Mouse (Mus musculus): ENCODE data around the gene Oprm1.

Gene Oprm1

GRCm38 (mm10) chr10:7035547-7035946 lies 277.2 kb downstream of the Oprm1 start:
- in situ Hi-C loops (cut with MboI, MseI): no loop called here

DNA sequence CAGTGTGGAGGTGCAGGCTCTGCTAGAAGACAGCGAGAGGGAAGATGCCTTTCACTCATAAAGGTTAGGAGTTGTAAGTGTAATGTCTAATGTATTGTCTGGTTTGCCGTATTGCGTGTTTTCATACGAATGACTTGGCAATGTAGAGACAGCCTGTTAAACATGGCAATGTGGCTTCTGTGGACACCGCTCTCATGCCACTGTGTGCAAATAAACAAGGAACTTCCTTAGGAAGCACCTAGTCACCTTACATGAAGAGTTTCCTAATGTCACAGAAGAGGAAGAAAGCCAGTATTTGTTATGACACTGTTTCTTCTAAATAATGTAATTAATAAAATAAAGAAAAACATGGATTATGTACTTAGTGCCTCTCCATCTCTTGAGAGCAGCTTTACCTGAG lies 278.9 kb downstream of the Oprm1 start:
- in situ Hi-C loops (cut with MboI, MseI): no loop called here

DNA sequence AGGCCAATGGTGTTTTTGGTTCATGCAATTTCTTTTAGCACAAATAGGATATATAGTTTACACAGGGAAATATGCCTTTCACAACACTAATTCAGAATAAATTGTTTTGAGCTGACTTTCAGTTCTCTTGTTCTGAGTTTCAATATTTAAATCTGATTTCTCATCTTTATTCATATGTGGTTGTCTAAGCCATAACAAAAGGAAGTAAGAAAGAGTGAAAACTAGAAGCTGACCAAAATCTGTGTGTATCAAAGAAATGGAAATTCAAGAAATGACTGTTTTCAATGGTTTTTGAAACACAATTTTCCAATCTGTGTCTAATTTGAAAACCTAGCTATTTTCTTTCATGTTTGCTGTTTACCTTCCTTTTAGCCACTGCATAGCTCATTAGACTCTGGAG lies 282.7 kb downstream of the Oprm1 start:
- in situ Hi-C loops (cut with MboI, MseI): no loop called here

GRCm38 (mm10) chr10:7043896-7044295 lies 285.6 kb downstream of the Oprm1 start:
- in situ Hi-C loops (cut with MboI, MseI): no loop called here

DNA sequence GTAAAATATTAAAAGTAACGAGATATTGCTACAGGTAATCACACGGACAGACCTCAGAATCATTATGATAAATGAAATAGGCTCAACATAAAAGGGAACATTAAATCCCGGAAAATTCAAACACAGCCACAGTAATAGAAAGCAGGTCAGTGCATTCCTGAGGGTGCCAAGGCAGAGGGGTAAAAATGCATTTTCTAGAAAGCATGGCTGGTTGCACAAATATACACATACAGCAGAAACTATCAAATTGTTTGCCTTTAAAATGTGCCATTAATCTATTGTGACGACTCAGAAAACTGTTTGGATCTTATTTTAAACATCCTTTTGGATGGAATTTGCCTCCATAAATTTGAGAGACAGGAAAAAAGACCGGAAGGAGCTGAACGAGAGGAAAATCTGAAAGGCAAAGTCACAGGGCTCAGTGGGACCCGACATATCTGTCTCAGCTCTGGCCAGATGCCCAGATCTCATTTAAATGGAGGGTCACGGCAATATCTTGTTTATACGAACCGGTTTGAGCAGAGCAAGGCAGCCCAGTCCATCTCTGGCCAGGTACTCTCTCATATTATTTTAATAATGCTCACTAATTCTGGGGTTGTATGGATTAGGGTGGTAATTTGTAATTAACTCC lies 289.1 kb downstream of the Oprm1 start:
- in situ Hi-C loops (cut with MboI, MseI): no loop called here

DNA sequence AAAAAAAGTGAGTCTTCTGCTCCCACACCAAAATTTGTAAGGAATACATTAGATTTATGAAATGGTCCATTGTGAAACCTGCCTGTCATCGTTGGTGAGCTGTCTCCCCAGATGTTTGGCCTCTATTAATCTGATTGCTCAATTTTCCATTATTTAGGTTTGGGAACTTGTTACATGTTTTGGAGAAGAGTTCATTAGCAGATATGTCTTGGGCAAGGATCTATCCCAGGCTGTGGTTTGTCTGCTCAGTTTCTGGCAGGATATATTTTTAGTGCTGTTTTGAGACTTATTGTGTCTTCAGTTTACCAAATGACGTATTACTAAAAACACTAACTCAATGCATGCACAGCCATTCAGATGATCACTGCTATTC lies 289.6 kb downstream of the Oprm1 start:
- in situ Hi-C loops (cut with MboI, MseI): no loop called here

DNA sequence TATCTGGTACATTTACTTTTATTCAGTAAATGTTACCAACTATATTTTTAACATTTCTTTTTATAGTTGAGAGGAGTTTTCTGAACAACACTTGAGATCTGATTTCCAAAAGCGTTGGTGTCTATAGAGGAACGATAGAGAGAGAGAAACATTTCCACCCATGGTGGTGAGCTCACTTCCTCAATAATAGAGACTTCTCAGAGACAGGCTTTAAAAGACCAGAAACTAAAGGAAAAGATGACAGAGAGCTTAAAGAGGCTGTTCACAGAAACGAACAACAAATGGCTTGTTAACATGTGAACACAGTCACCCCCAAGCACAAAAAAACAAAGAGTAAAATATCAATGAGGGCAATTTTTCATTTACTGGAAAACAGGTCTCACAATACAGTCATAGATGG lies 291.6 kb downstream of the Oprm1 start:
- in situ Hi-C loops (cut with MboI, MseI): no loop called here

- in situ Hi-C loops (cut with MboI, MseI): no loop called here
Observed at GRCm38 (mm10) chr10:7052315-7053017, 294.2 kb downstream of the Oprm1 start, which contains the start of gene Ipcef1. TSS of gene Ipcef1 (minus strand) at chr10:7052478.

- in situ Hi-C loops (cut with MboI, MseI): no loop called here
Observed at GRCm38 (mm10) chr10:7054560-7055205, 296.4 kb downstream of the Oprm1 start.

GRCm38 (mm10) chr10:7057546-7057945 lies 299.2 kb downstream of the Oprm1 start:
- in situ Hi-C loops (cut with MboI, MseI): no loop called here

GRCm38 (mm10) chr10:7060326-7060725 lies 302.0 kb downstream of the Oprm1 start:
- in situ Hi-C loops (cut with MboI, MseI): no loop called here

DNA sequence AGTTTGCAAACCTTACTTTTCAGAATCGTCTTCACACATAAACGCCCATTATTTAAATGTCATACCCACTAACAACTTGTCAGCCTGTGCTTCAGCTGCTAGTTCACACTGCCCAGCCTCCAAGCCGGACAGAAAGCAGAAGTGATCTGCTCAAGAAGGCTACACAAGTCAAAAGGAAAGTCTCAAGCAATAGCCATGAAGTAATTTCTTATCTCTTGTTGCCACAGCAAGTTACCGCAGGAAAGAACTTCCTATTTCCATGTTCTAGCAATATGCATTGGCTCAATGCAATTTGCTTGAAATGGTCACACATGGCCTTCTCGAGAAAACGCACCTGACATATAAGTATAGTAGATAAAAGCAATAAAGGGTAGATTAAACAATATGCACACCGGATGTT lies 304.7 kb downstream of the Oprm1 start:
- in situ Hi-C loops (cut with MboI, MseI): no loop called here

- in situ Hi-C loops (cut with MboI, MseI): no loop called here
Observed at GRCm38 (mm10) chr10:7063752-7064457, 305.6 kb downstream of the Oprm1 start.

DNA sequence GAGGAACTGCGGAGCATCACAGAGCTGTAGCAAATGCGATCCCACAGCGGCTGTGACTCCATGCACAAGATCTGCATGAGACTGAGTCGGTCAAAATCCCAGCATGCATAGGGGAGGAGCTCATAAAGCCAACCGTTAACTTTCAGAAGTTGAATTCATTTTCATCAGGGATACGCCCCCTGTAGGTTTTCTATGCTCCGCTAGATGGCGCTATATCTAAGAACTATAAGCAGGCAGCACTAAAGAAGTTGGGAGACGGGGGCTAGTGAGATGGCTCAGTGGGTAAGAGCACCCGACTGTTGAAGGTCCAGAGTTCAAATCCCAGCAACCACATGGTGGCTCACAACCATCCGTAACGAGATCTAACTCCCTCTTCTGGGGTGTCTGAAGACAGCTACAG lies 310.3 kb downstream of the Oprm1 start:
- in situ Hi-C loops (cut with MboI, MseI): loop anchor here (5.0 kb wide), 1 partner anchor 186 kb away; no protein-coding TSS in a partner anchor

- in situ Hi-C loops (cut with MboI, MseI): loop anchor here (5.0 kb wide), 1 partner anchor 187 kb away; no protein-coding TSS in a partner anchor
Observed at GRCm38 (mm10) chr10:7069090-7069489, 310.8 kb downstream of the Oprm1 start.

DNA sequence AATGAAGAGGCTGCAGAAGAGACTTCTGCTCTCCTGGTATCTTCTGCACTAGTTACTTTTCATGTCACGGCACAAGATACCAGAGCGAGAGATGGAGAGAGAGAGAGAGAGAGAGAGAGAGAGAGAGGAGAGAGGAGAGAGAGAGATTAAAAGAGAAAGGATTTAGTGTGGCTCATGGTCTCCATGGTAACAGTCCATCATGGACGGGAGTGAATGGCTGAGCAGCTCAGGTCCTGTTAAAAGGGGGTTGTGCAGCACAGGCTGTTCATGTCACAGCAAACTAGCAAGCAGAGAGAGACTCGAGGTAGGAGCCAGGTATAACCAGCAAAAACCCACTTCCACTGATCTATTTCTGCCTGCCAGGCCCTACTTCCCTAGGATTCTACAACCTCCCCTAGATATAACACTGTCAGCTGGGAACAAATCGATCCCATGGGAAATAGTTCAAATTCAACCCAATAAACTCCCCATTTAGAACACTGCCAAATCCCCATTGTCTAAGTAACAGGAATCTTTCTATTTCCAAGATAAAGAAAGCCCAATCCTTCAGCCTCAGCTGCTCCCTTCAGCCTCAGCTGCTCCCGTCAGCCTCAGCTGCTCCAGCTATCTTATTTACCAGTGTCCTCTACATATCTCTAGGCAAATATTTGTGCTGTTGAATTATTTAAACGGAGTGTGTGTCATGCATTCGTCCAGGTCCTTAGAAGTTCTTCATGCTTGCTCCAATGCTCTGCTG lies 312.0 kb downstream of the Oprm1 start:
- in situ Hi-C loops (cut with MboI, MseI): loop anchor here (10.0 kb wide), 1 partner anchor 1035 kb away; no protein-coding TSS in a partner anchor

GRCm38 (mm10) chr10:7070924-7071323 lies 312.6 kb downstream of the Oprm1 start:
- in situ Hi-C loops (cut with MboI, MseI): loop anchor here (10.0 kb wide), 1 partner anchor 1036 kb away; no protein-coding TSS in a partner anchor

- in situ Hi-C loops (cut with MboI, MseI): loop anchor here (10.0 kb wide), 1 partner anchor 1039 kb away; no protein-coding TSS in a partner anchor
Observed at GRCm38 (mm10) chr10:7074231-7074630, 315.9 kb downstream of the Oprm1 start.

GRCm38 (mm10) chr10:7075661-7076060 lies 317.4 kb downstream of the Oprm1 start:
- in situ Hi-C loops (cut with MboI, MseI): loop anchor here (10.0 kb wide), 1 partner anchor 1041 kb away; no protein-coding TSS in a partner anchor

DNA sequence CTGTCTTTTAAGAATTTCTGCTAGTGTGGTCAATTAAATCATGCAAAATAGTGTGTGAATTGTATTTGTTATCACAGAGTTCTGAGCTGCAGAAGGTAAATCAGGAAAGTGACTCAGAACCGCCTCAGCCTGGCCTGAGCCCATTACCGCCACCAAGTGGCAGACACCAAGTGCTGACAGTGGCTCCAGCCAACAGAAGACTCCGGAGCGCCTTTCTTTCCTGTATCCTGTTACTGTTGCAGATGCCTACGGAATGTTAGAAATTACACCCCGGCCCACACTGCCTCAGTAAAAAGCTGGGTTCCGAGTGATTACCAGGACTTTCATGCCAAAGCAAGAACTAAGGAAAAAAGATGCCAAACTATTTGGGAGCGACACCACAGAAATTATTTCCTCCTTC lies 317.9 kb downstream of the Oprm1 start:
- in situ Hi-C loops (cut with MboI, MseI): loop anchor here (10.0 kb wide), 1 partner anchor 1041 kb away; no protein-coding TSS in a partner anchor

- in situ Hi-C loops (cut with MboI, MseI): loop anchor here (10.0 kb wide), 1 partner anchor 1042 kb away; no protein-coding TSS in a partner anchor
Observed at GRCm38 (mm10) chr10:7076662-7077211, 318.4 kb downstream of the Oprm1 start.
